Mouse (Mus musculus) thymus, postnatal 10 days (tissue): ENCODE data around the gene Ly6g6c.
A peak's percentile ranks its signal among the peaks of the same experiment; 100 is the strongest.
"Not testable (repeated sequence)": the region's sequence is repeated elsewhere in the genome, so short reads cannot be mapped to it uniquely, and the experiment has no call there.

ENCODE experiments used
- DNase-seq, 2 experiments: peaks; one replicate each; pipeline ENCODE4 v3.0.0; 2021; ENCODE audit warnings: low spot score in 2 of 2

Gene Ly6g6c

DNA sequence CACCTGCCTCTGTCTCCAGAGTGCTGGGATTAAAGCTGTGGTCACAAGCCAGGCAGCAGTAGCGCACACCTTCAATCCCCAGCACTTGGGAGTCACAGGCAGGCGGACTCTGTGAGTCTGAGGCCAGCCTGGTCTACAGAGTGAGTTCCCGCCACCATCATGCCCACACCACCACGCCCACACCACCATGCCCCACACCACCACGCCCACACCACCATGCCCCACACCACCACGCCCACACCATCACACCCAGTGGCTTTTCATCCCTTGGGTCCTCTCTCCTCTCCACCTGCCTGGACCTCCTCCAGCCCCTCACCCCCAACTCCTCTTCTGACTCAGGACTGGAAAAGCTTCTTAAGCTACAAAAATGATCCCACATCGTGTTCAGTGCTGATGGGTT, 33.3 kb upstream of the Ly6g6c start:
- DNase-seq = no peak

DNA sequence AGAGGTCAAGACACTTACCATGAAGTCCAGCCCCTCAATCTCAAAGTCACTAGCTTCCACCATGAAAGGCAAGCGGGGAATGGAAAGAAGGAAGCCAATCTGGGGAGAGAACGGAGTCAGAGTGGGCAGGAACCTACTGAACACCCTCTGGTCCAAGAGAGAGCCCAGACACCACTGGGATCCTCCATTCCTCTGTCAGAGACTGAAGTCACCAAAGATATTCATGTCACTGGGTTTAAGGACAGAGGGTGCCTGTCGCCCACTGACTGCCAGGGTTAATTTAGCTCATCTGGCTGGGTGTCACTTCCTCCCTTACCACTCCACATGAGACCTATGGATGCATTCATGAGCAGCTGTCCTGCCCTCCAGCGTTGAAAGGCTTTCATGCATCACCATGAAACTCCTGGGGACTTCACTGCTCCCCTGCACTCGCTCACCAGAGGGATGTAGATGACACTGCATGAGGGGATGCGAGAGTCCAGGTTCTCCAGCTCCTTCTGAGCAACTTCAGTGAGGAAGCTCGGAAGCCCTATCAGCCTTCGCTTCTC, 32.8 kb upstream of the Ly6g6c start:
- no peak for DNase-seq

DNA sequence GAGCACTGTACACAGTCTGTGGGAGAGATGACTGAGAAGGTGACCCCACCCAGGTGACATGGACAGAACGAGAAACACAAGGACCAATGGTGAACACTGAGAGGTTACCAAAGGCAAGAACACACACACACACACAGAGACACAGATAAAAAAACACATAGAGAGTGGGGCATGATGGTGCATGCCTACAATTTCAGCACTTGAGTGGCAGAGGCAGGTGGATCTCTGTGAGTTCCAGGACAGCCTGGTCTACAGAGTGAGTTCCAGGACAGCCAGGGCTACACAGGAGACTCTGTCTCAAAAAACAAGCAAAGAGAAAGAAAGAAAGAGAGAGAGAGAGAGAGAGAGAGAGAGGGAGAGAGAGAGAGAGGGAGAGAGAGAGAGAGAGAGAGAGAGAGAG, 31.5 kb upstream of the Ly6g6c start:
- not testable (repeated sequence) for DNase-seq

DNA sequence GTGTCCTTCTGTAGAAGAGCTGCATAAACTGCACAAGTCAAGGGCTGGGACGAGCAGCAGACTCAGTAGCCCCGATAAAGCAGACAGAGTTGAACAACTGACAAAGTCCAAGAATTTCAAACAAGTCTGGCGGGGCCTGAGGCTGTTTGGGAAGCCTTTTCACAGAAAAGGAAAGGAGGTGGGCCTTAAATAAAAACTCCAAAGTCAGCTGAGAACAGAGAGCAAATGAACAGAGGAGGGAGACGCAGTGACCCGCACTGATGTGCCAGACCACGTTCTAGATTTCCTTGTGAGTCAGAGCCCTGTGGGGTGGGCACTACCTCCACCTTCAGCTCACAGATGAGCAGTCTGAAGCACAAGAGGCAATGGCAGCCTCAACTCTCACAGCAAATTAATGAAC, 30.3 kb upstream of the Ly6g6c start:
- DNase-seq = no peak

DNA sequence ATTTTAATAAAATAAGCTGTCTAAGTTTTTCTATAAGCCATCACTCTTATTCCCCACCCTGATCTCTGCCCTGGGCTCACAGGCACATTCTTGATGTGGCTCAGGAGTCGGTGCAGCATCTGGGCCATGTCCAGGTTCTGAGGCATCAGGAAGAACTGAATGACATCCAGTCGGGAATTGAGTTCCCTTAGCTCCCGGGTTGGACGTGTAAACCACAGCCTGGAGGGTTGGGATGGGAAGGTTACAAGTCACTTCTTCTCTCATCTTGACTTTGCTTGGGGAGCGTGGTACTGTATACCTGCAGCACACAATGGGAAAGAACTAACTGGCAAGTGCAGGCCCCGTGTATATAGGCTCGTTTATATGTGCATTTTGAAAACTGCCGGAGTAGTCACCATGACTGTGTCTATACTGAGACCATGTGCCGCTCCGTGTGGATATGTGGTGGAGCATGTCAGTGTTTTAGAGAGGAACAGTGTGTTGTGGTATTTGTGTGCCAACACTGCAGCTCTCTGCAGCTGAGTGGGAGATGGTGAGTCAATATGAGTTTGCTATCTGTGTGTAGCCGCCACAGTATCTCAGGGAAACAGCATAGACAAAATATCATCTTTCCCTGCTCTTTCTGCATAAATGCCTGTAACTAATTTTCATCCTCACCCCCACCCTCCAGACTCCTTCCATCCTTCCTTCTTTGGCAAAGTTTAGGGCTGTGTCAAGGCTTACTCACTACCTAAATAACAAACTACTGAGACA, 25.9 kb upstream of the Ly6g6c start:
- no peak for DNase-seq

DNA sequence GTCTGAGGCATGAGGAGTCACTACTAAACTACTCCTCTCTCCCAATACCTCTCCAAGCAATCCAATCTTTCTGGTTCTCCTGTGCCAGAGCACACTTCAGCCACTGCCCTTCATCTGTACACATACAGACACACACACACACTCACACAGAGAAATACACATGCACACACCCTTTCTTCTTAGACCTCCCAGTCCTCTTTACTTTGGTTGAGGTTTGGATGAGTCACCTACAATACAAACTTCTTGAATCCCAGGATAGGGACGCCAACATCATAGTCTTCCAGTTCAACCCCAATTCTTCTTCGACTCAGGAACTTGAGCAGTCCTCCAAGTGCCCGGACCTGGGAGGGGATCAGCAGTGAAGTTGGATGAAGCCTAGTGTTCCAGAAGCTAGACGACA, 21.4 kb upstream of the Ly6g6c start:
- no peak for DNase-seq

DNA sequence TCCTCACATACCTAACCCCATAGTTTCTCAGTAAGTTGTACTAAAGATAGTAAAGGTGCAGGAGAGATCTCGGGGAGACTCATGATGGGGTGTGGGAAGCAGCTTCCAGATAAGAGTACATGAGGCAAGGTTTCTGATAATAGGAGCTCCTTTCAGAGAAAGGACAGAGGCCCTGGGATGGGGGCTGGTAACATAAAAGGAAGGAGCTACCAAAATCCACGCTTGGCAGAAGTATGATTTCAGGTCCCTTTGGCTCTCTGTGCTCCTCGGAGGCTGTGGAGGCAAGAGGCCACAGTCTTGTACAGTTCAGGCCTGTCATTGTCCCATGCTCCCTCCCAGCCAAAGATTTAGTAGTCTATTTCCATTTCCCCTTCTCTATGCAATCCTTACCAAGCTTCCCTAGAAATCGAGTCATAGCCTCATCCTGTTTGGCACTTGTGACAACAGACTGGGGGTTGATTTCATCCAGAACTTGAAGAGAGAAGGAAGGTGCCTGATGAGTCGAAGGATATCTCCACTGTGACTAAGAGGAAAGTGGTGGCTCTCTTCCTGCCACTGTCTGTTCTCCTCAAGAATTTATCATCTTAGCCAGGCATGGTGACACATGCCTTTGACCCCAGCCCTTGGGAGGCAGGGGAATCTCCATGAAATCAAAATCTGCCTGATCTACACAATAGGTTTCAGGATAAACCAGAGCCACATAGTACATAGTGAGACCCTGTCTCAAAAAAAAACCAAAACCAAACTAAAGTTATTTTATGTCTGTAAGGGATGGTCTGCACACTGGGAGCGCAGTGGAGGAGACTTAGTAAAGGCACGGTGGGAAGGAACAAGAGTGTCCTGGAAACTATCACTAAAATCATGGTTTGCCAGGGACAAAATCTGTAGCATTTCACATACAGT, 20.0 kb upstream of the Ly6g6c start:
- DNase-seq = no peak

DNA sequence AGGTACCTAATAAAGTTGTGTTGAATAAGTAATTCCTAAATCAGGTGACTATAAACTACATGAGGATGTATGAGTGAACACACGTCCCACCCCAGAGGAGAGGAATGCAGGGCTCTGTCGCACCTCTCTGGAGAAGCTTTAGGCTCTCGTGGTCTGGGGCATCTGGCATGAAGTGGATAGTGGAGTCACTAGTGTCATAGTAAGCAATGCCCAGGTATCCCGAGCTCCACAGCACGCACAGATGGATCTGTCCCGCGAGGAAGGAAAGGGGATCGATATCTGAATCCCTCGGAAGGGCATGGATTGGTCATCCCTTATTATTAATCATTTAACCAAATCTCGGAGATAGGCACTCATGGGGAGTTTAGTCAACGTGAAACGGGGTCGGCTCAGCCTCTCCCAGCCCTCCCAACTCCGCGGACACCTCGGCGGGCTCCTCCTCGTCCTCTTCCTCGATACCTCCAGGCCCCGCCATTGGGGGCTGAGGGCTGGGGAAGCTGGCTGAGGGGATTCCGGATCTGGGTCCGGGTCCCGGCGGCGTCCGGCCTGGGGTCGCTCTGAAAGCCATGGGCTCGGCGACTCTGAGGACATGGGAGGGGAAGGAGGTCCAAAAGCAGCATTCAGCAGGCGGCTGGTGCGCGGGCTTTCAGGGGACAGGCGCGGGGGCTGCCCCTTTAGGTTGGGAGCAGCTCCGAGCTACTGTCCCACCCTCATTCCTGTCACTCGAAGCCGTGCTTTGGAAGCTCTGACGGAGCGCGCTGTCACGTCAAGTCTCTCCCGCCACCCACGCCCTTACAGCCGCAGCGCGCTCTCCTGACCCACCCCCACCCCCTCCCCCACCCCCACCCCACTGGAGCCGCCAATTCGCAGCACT, 19.1 kb upstream of the Ly6g6c start:
- no peak for DNase-seq

DNA sequence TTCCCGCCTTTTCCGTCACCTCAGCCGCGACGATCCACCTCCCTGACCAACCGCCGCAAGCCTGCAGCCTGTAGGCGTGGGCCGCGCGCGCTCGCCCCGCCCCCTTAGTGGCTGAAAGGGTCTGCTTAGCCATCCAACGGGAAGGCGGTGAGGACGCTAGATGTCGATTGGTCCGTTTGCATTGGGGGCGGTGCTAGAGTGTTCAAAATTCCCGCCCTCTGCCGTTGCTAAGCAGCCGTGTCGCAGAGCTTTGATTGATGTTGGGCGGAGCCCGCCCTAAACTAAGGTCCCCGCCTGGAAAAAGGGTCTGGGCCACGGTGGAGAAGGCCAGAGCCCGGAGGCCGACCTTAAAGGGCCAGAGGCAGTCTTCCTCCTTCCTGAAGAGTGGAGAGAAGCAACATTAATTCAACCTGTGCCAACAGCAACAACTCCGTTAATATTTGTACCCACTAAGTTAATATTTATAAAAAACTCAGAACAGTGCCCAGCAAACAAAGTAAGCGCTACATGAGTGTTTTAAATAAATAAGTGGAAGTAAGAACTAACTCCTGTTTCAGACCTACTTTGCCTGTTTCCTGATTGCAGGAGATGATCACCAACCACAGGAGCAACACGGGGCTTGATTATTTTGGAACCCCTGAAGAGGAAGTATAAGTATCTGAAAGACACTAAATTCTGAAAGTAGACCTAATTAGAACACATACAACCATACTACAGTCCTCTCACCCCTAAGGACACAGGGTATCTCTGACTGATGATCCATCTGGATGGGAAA, 18.3 kb upstream of the Ly6g6c start, which contains the start of gene Msh5:
Gene Msh5 (minus strand): TSS at position 65 of the 775 bp plus-strand sequence.
- DNase-seq = peak; percentile 96 to 97

DNA sequence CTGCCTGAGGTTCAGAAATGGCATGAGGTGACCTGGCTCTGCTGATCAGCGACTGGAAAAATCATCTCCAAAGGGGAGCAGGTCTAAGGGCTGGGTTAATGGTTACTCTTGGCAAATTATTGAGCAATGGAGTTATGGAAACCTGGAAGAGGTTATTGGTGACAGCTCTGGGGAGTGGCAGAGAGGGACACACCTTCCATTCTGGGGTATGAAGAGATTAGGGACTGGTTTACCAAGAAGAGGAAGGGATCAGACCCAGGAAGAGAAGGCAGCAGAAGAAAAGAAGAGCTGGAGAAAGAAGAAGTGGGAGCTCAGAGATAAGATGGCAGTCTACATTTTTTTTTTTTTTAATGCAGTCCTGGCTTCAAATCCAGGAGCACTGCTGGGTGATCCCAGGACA, 17.5 kb upstream of the Ly6g6c start:
- no peak for DNase-seq

DNA sequence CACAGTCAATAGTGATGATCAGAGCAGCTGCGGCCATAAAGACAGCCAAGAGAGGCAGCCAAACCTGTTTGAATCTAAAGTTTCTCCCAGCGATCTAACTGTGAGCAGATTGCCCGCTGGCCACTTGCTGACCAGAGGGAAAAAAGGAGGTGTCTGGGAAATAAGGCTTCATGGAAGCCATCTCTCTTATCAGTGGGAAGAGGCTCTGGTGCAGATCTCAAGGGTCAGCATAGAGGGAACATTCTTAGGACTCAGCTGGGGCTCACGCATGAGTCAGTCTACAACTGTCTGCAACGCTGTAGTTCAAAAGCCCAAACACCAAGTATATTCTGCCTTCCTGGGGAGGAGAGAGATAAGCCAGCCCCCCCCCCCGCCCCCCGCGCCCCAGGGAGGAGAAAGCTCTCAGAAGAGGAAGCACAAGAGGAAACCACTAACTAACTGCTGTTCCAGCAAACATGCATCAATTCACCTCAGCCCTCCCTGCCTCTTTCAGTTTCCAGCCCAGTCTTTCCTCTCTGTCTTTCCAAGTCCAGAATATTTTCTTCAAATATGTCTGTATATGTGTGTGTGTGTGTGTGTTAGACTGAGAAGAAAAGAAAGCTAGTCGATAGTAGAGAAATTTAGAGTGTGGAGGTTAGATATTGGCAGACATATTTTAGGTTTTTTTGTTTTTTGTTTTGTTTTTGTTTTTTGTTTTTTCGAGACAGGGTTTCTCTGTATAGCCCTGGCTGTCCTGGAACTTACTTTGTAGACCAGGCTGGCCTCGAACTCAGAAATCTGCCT, 16.8 kb upstream of the Ly6g6c start:
- peak in 1 of 2 experiments; percentile 50 for DNase-seq

DNA sequence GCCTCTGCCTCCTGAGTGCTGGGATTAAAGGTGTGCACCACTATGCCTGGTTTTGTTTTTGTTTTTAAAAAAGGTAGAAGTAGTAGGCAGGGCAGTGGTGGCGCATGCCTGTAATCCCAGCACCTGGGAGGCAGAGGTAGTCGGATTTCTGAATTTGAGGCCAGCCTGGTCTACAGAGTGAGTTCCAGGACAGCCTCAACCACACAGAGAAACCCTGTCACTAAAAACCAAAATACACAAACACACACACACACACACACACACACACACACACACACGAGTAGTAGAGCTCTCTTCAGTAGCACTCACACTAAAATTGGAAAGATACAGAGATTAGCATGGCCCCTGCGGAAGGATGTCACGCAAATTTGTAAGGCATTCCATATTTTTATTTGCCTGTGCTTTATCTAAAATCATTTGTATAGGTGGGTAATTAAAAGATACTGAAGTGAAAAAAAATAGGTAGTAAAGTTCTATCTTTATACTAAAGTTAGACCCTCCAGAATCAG, 16.2 kb upstream of the Ly6g6c start:
- no peak for DNase-seq

DNA sequence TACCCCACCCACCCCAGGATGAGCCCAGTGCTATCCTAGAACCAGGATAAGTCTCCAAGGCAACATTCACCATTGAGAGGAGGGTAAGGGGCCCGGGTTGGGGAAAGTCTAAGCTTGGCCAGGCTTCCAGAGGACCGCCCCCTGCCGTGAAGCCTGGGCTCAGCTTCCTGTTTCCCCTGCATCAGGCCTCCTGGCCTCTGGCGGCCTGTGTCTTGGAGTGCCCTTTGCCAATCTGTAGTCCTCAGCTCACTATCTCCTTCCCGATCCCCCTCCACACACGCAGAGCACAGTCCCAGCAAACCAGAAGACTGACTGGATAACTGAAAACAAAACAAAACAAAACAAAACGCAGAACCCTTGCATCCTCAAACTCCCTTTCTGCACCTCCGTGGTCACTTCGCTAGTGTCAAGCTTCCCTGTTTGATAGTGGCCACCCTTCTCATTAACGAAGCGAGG, 15.6 kb upstream of the Ly6g6c start, which contains the start of gene Clic1:
Gene Clic1 (plus strand): TSS at position 406 of the 456 bp plus-strand sequence.
- peak; percentile 66 to 67 for DNase-seq

DNA sequence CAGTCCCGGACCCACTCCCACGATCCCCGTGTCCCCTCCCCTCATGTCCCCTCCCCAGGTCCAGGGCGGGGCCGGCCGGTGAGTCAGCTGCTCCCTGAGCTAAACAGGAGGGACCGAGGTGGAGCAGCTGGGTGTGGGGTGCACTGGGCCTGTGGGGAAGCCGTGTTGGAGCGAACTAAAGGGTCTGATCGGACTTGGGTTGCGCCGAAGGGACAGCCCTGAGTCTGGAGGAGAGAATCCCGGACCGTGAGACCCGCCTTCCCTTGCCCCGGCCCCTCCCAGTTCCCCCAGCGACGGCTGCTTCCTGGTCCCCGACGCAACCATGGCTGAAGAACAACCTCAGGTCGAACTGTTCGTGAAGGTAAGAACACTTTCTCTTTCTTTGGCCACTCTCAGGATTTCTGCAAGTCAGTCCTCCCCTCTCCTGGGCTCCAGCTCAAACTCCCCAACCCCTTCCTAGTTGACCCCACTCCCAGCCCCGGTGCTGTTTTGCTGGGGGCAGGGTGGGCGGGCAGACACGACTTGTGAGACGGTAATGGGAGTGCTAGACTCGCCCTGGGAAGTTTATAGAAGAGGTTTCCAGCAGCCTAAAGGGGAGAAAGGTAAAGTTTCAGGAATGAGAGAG, 14.9 kb upstream of the Ly6g6c start:
- DNase-seq = peak; percentile 75 to 77

DNA sequence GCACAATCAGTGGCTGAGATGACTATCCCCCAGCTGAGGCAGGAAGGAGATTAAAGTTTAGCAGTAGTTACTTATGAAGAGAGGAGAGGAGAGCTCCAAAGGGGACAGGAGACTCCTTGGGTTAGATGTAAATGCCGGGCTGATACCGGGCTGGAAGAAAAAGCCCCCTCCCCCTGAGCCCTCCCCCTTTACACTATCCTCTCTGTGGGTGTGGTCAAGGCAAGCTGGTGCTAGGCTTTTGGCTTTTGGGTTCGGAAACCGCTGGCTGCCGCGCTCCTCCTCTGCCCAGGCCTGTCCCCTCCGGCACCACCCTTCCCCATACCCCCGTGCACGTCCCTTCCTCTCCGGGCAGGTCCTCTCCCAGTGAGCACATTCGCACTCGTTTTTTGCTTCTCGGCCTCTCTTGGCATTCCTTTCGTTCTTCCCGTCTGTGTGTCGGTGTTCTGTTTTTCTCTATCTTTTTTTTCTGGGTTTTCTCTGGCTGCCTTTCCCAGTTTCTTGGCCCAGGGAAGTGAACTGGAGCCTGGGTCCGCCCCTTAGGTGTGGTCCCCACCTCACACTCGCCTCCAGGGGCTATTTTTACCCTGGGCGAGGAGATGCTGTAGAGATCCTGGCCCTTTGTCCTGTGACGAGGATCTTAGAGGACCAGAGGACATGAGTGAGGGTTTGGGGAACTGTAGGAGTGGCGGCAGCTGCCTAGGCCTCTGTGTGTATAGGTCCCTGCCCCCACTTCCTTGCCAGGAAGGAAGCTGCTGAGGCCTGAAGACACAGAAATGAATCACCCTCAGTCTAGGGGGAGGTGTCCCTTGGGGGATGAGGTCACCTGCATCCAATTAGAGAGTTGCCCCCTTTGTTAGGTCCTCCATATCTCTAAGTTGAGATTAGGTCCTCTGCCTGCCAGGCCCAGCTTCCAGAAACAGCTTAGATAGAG, 13.8 kb upstream of the Ly6g6c start:
- DNase-seq = peak; percentile 69 to 72

DNA sequence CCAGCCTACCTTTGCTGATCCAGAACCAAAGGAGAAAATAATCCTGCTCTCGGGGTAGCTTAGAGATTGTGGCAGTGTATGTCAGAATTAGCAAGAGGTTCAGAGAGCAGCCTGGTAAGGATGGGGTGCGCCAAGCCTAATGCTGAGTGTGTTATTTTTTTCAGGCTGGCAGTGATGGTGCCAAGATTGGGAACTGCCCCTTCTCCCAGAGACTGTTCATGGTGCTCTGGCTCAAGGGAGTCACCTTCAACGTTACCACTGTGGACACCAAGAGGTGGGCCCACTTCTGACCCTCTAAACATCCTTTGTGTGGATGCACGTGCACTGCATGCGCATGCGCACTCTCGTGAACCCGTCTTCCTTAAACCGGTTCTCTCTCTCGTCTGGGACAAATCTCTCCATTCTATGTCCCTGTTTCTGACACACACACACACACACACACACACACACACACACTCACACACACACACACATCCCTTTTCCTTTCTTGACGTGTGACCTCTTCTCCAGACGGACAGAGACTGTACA, 12.9 kb upstream of the Ly6g6c start:
- no peak for DNase-seq

DNA sequence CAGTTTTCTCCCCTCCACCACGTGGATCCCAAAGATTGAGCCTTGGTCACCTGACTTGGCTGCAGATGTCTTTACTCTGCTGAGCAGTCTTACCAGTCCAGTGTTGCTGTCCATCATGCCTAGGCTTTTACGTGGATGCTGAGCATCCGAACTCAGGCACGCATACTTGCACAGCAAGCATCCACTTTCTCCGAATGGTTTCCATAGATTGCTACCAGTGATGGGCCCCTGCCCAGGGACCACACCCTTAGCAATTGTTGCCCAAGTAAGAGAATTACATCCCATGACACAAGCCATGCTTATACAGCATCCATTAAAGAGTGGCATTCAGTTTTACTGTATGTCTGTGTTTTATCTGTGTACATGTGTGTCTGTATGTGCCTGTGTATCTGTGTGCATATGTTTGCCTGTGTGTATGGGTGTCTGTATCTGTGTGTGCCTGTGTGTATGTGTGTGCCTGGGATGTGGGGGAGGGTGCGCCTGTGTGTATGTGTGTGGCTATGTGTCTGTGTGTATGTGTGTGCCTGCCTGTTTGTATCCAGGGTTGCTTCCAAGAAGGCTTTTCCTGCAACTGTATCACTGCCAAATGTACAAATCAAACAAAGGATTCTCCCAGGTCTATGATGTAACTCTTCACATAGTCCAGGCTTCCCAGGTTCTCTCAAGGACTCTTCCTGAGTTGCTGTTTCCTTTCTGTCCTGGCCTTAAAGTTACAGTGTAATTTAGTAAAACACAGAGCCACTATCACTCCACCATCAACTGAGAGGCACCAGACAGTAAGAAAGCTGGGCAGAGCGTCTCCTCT, 9.3 kb upstream of the Ly6g6c start:
- DNase-seq = no peak
